Mouse (Mus musculus): ENCODE measurements around the gene Nxph4. TPM values are rescaled to one million over a fixed set of nuclear protein-coding genes. Genes with fewer than 3 reads are reported as not detected.

Nxph4 gene
- polyA plus RNA-seq, 1 experiment from 2014 or later: 3.3 TPM

- Histone ChIP-seq H3K36me3 (peaks cover 61% of the 10 kb centered on the region), H3K9ac (no peak overlapping the region), H3K27me3 (no peaks in the 10 kb centered on the region), H3K4me3 (replicated peaks) (no peak overlapping the region), H3K9me3 (replicated peaks) (no peaks in the 10 kb centered on the region), H3K27ac (no peak overlapping the region), H3K4me1 (peaks cover 36% of the 10 kb centered on the region), H3K4me2 (no peak overlapping the region)
- no peak for ATAC-seq (replicated peaks; ENCODE audit: low FRiP score)
- WGBS: 94% methylated on average over 28 of the region's 28 CpGs
Observed at GRCm38 (mm10) chr10:127566553-127567326, 32.4 kb upstream of the Nxph4 start.

GRCm38 (mm10) chr10:127564301-127564700 lies 29.9 kb upstream of the Nxph4 start:
- H3K9ac ChIP-seq: no peak overlapping the region
- no peaks in the 10 kb centered on the region for H3K27me3 ChIP-seq
- ATAC-seq (replicated peaks; ENCODE audit: low FRiP score): peak; percentile 84
- 42% methylated on average over 13 of the region's 13 CpGs for WGBS
- H3K4me2 ChIP-seq: no peak overlapping the region
- H3K4me3 ChIP-seq (replicated peaks): no peak overlapping the region
- peaks cover 38% of the 10 kb centered on the region for H3K4me1 ChIP-seq
- H3K9me3 ChIP-seq (replicated peaks): no peaks in the 10 kb centered on the region
- peaks cover 74% of the 10 kb centered on the region for H3K36me3 ChIP-seq
- peak overlapping the region; percentile 72 for H3K27ac ChIP-seq

GRCm38 (mm10) chr10:127563840-127564239 lies 29.5 kb upstream of the Nxph4 start:
- Histone ChIP-seq H3K4me3 (replicated peaks) (no peak overlapping the region), H3K27ac (peak overlapping the region; percentile 72), H3K9me3 (replicated peaks) (no peaks in the 10 kb centered on the region), H3K4me1 (peaks cover 38% of the 10 kb centered on the region), H3K9ac (no peak overlapping the region), H3K4me2 (no peak overlapping the region), H3K36me3 (peaks cover 74% of the 10 kb centered on the region), H3K27me3 (no peaks in the 10 kb centered on the region)
- 56% methylated on average over 8 of the region's 8 CpGs for WGBS
- peak; percentile 26; the same call in 1 of the 2 replicates for ATAC-seq (replicated peaks; ENCODE audit: low FRiP score)

GRCm38 (mm10) chr10:127561145-127561544 lies 26.8 kb upstream of the Nxph4 start:
- no peak overlapping the region for H3K4me3 ChIP-seq (replicated peaks)
- peaks cover 79% of the 10 kb centered on the region for H3K36me3 ChIP-seq
- ATAC-seq (replicated peaks; ENCODE audit: low FRiP score): no peak
- no peaks in the 10 kb centered on the region for H3K27me3 ChIP-seq
- H3K9ac ChIP-seq: no peak overlapping the region
- H3K27ac ChIP-seq: no peak overlapping the region
- no peaks in the 10 kb centered on the region for H3K9me3 ChIP-seq (replicated peaks)
- peaks cover 38% of the 10 kb centered on the region for H3K4me1 ChIP-seq
- H3K4me2 ChIP-seq: no peak overlapping the region

GRCm38 (mm10) chr10:127557397-127557796 lies 23.0 kb upstream of the Nxph4 start:
- Histone ChIP-seq H3K9ac (no peak overlapping the region), H3K4me3 (replicated peaks) (no peak overlapping the region), H3K4me2 (no peak overlapping the region), H3K4me1 (peaks cover 15% of the 10 kb centered on the region), H3K9me3 (replicated peaks) (no peaks in the 10 kb centered on the region), H3K27ac (no peak overlapping the region), H3K27me3 (no peaks in the 10 kb centered on the region), H3K36me3 (peaks cover 99% of the 10 kb centered on the region)
- no peak for ATAC-seq (replicated peaks; ENCODE audit: low FRiP score)
- 90% methylated on average over 13 of the region's 13 CpGs for WGBS

GRCm38 (mm10) chr10:127555703-127556102 lies 21.3 kb upstream of the Nxph4 start:
- Histone ChIP-seq H3K9me3 (replicated peaks) (no peaks in the 10 kb centered on the region), H3K4me3 (replicated peaks) (no peak overlapping the region), H3K27me3 (no peaks in the 10 kb centered on the region), H3K36me3 (peaks cover 96% of the 10 kb centered on the region), H3K9ac (no peak overlapping the region), H3K4me2 (no peak overlapping the region), H3K4me1 (peaks cover 4% of the 10 kb centered on the region; the same call in 1 of the 2 replicates), H3K27ac (no peak overlapping the region)
- WGBS: 67% methylated on average over 18 of the region's 18 CpGs
- no peak for ATAC-seq (replicated peaks; ENCODE audit: low FRiP score)

- peaks cover 95% of the 10 kb centered on the region for H3K36me3 ChIP-seq
- no peaks in the 10 kb centered on the region for H3K9me3 ChIP-seq (replicated peaks)
- H3K4me2 ChIP-seq: no peak overlapping the region
- H3K27ac ChIP-seq: no peak overlapping the region
- no peak overlapping the region for H3K9ac ChIP-seq
- no peak for ATAC-seq (replicated peaks; ENCODE audit: low FRiP score)
- no peaks in the 10 kb centered on the region for H3K27me3 ChIP-seq
- no peaks in the 10 kb centered on the region for H3K4me1 ChIP-seq
- no peak overlapping the region for H3K4me3 ChIP-seq (replicated peaks)
- 79% methylated on average over 17 of the region's 17 CpGs for WGBS
Observed at GRCm38 (mm10) chr10:127549892-127550291, 15.5 kb upstream of the Nxph4 start.

GRCm38 (mm10) chr10:127548236-127548635 lies 13.9 kb upstream of the Nxph4 start:
- no peaks in the 10 kb centered on the region for H3K9me3 ChIP-seq (replicated peaks)
- no peak overlapping the region for H3K4me3 ChIP-seq (replicated peaks)
- no peak overlapping the region for H3K27ac ChIP-seq
- H3K4me2 ChIP-seq: no peak overlapping the region
- no peak for ATAC-seq (replicated peaks; ENCODE audit: low FRiP score)
- H3K27me3 ChIP-seq: no peaks in the 10 kb centered on the region
- no peaks in the 10 kb centered on the region for H3K4me1 ChIP-seq
- H3K9ac ChIP-seq: no peak overlapping the region
- peaks cover 93% of the 10 kb centered on the region for H3K36me3 ChIP-seq
- 95% methylated on average over 15 of the region's 15 CpGs for WGBS

GRCm38 (mm10) chr10:127546505-127546904 lies 12.1 kb upstream of the Nxph4 start:
- WGBS: 89% methylated on average over 7 of the region's 7 CpGs
- Histone ChIP-seq H3K4me1 (0 out of 2 replicates have a peak, but pooled peaks cover 2% of the 10 kb centered on the region), H3K9ac (no peak overlapping the region), H3K9me3 (replicated peaks) (no peaks in the 10 kb centered on the region), H3K27ac (no peak overlapping the region), H3K4me3 (replicated peaks) (no peak overlapping the region), H3K36me3 (peaks cover 91% of the 10 kb centered on the region), H3K27me3 (no peaks in the 10 kb centered on the region), H3K4me2 (no peak overlapping the region)
- no peak for ATAC-seq (replicated peaks; ENCODE audit: low FRiP score)

- 0 out of 2 replicates have a peak, but pooled peaks cover 8% of the 10 kb centered on the region for H3K27me3 ChIP-seq
- no peak overlapping the region for H3K27ac ChIP-seq
- 0 out of 2 replicates have a peak, but pooled peaks cover 6% of the 10 kb centered on the region for H3K4me1 ChIP-seq
- ATAC-seq (replicated peaks; ENCODE audit: low FRiP score): no peak
- WGBS: 87% methylated on average over 20 of the region's 20 CpGs
- no peak overlapping the region for H3K9ac ChIP-seq
- H3K4me2 ChIP-seq: no peak overlapping the region
- no peak overlapping the region for H3K4me3 ChIP-seq (replicated peaks)
- no peaks in the 10 kb centered on the region for H3K9me3 ChIP-seq (replicated peaks)
- peaks cover 92% of the 10 kb centered on the region for H3K36me3 ChIP-seq
Observed at GRCm38 (mm10) chr10:127544375-127544774, 10.0 kb upstream of the Nxph4 start.

- WGBS: 62% methylated on average over 3 of the region's 3 CpGs
- Histone ChIP-seq H3K9ac (no peak overlapping the region), H3K4me3 (replicated peaks) (no peak overlapping the region), H3K9me3 (replicated peaks) (no peaks in the 10 kb centered on the region), H3K27me3 (0 out of 2 replicates have a peak, but pooled peaks cover 8% of the 10 kb centered on the region), H3K4me2 (no peak overlapping the region), H3K27ac (no peak overlapping the region), H3K4me1 (0 out of 2 replicates have a peak, but pooled peaks cover 6% of the 10 kb centered on the region), H3K36me3 (peaks cover 92% of the 10 kb centered on the region)
- ATAC-seq (replicated peaks; ENCODE audit: low FRiP score): no peak
Observed at GRCm38 (mm10) chr10:127543916-127544315, 9.6 kb upstream of the Nxph4 start.

GRCm38 (mm10) chr10:127542720-127543119 lies 8.4 kb upstream of the Nxph4 start:
- H3K36me3 ChIP-seq: peaks cover 87% of the 10 kb centered on the region
- H3K4me2 ChIP-seq: no peak overlapping the region
- ATAC-seq (replicated peaks; ENCODE audit: low FRiP score): no peak
- no peak overlapping the region for H3K27ac ChIP-seq
- H3K4me1 ChIP-seq: 0 out of 2 replicates have a peak, but pooled peaks cover 6% of the 10 kb centered on the region
- WGBS: 54% methylated on average over 6 of the region's 6 CpGs
- 0 out of 2 replicates have a peak, but pooled peaks cover 8% of the 10 kb centered on the region for H3K27me3 ChIP-seq
- no peak overlapping the region for H3K4me3 ChIP-seq (replicated peaks)
- H3K9me3 ChIP-seq (replicated peaks): no peaks in the 10 kb centered on the region
- no peak overlapping the region for H3K9ac ChIP-seq
